In the genomic region with DNA sequence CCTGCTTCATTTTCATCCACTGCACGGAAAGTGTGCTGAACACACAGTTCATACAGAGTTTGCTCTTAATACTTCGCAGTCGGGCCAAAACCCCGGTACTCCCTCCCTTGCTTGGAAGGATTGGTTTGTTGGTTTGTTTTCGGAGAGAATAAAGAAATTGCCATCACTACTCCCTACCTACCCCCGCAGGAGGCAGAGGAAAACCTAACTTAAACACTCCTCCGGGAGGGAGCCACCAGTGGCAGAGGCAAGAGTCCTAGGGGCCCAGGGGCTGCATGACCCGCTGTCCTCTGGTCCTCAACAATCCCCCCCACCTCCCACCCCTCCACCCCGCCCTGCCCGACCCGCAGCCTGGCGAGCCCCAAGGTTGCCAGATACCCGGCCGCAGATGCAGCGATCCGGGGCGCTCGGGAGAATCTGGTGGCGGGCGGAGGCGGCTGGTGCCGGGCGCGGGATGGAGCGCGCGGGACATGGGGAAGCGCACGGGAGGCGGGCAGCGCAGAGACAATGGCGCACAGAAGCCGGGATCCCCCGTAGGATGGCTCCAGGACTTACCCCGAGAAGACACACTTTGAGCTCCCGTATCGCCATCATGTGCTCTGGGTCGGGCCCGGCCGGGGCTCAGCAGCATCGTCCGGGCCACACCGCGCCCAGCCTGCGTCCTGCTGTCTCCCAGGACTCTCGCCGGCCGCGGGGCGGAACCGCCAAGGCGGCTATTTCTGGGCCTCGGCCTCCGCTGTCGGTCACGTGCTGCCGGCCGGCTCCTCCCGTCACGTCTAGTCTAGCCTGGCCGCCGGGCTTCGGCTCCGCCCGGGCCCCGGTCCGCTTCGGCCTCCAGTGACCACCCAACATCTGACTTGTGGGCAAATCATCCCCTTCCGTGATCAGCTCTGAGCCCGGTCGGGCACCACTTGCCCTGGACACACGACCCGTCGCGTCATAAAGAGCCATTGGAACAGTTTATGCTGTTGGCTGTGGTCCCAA, we compare ENCODE assay signal across 8 mouse cellular contexts. TPM values are rescaled to one million over a fixed set of nuclear protein-coding genes. Genes with fewer than 3 reads are reported as not detected.
DNase-seq lines count a peak whose midpoint lies in the region; ATAC-seq and TF ChIP-seq lines count a peak whose summit lies in the region.

Gene Rab31 (minus strand): TSS at position 802 of the 984 bp plus-strand sequence.

- intact Hi-C loops in left cerebral cortex, postnatal 36 days (cut with DNase I): loop anchor here (5.0 to 10.0 kb wide), 2 partner anchors 65 to 333 kb away; partner anchors contain the start of gene Ndufv2

- ATAC-seq in embryonic facial prominence, embryonic 12.5 days (ENCODE audit: insufficient number of reproducible peaks, insufficient read depth, low FRiP score, low TSS enrichment): peak; percentile 78
- peak; percentile 40 for ATAC-seq in granulocyte monocyte progenitor cell, adult 5-6 weeks (replicated peaks; ENCODE audit: poor library complexity, severe bottlenecking)
- peak; percentile 78 for ATAC-seq in intestine, embryonic 16.5 days
- peak; percentile 46; the same call in 1 of the 2 replicates for ATAC-seq in megakaryocyte-erythroid progenitor cell, adult 5-6 weeks (replicated peaks; ENCODE audit: low FRiP score, low TSS enrichment, poor library complexity, severe bottlenecking)

- WGBS in thymus, adult 2 months: 2% methylated on average over 67 of the region's 75 CpGs
- WGBS in embryonic facial prominence, embryonic 12.5 days: under 1% methylated on average over 75 of the region's 75 CpGs
- WGBS in intestine, embryonic 16.5 days: under 1% methylated on average over 75 of the region's 75 CpGs

- H3K4me3 ChIP-seq in thymus, adult 2 months (ENCODE audit: control insufficient read depth, insufficient read depth, low read length): peak within 1 kb of the TSS; percentile 36
- peak within 1 kb of the TSS; percentile 78 for H3K4me3 ChIP-seq in embryonic facial prominence, embryonic 12.5 days
- H3K4me3 ChIP-seq in intestine, embryonic 16.5 days (ENCODE audit: low read length): peak within 1 kb of the TSS; percentile 78

- no peaks in the 10 kb centered on the region for H3K36me3 ChIP-seq in thymus, adult 2 months (ENCODE audit: control insufficient read depth, insufficient read depth, low read length)
- H3K36me3 ChIP-seq in embryonic facial prominence, embryonic 12.5 days: no peaks in the 10 kb centered on the region
- H3K36me3 ChIP-seq in intestine, embryonic 16.5 days (ENCODE audit: control insufficient read depth, insufficient read depth, low read length): no peaks in the 10 kb centered on the region

- H3K27me3 ChIP-seq in thymus, adult 2 months (ENCODE audit: control insufficient read depth, insufficient read depth, low read length): peaks cover 15% of the 10 kb centered on the region
- no peaks in the 10 kb centered on the region for H3K27me3 ChIP-seq in embryonic facial prominence, embryonic 12.5 days
- H3K27me3 ChIP-seq in intestine, embryonic 16.5 days (replicated peaks; ENCODE audit: control insufficient read depth, insufficient read depth, low read length): no peaks in the 10 kb centered on the region

- TF ChIP-seq CTCF in thymus, adult 2 months (IDR thresholded peaks at IDR 0.05; ENCODE audit: borderline replicate concordance, control insufficient read depth, extremely low read depth, insufficient read depth, low read length, poor library complexity): no peak

- no peak within 1 kb of the TSS for H3K27ac ChIP-seq in thymus, adult 2 months (ENCODE audit: control insufficient read depth, insufficient read depth, low read length)
- H3K27ac ChIP-seq in embryonic facial prominence, embryonic 12.5 days: peak within 1 kb of the TSS; percentile 37; the same call in 1 of the 2 replicates
- peak within 1 kb of the TSS; percentile 70 for H3K27ac ChIP-seq in intestine, embryonic 16.5 days (ENCODE audit: low read length)

- TF ChIP-seq POLR2A in thymus, adult 2 months (IDR thresholded peaks at IDR 0.05; ENCODE audit: control insufficient read depth, extremely low read depth, insufficient read depth, low read length, poor library complexity): no peak

- H3K9ac ChIP-seq in embryonic facial prominence, embryonic 12.5 days: peak within 1 kb of the TSS; percentile 84
- peak within 1 kb of the TSS; percentile 82 for H3K9ac ChIP-seq in intestine, embryonic 16.5 days (ENCODE audit: low read depth, low read length)

- no peaks in the 10 kb centered on the region for H3K9me3 ChIP-seq in embryonic facial prominence, embryonic 12.5 days
- H3K9me3 ChIP-seq in intestine, embryonic 16.5 days (ENCODE audit: control insufficient read depth, low read length): no peaks in the 10 kb centered on the region

- DNase-seq in thymus, adult 2 months: peak; percentile 15
- no peak for DNase-seq in thymus, postnatal 10 days (ENCODE audit: low spot score in 2 of 2)
- DNase-seq in left cerebral cortex, postnatal 36 days (ENCODE audit: low spot score in 2 of 2): peak; percentile 84 to 88
- peak; percentile 70 to 82 for DNase-seq in right cerebral cortex, postnatal 36 days (ENCODE audit: low spot score in 2 of 2)

- peaks cover 7% of the 10 kb centered on the region; the same call in 1 of the 2 replicates for H3K4me1 ChIP-seq in thymus, adult 2 months (replicated peaks; ENCODE audit: control insufficient read depth, insufficient read depth, low read length)
- H3K4me1 ChIP-seq in embryonic facial prominence, embryonic 12.5 days: peaks cover 35% of the 10 kb centered on the region
- peaks cover 25% of the 10 kb centered on the region; the same call in 1 of the 2 replicates for H3K4me1 ChIP-seq in intestine, embryonic 16.5 days (ENCODE audit: control insufficient read depth, insufficient read depth, low read length)

- peak within 1 kb of the TSS; percentile 79 for H3K4me2 ChIP-seq in embryonic facial prominence, embryonic 12.5 days (replicated peaks)
- H3K4me2 ChIP-seq in intestine, embryonic 16.5 days (ENCODE audit: low read depth, low read length): peak within 1 kb of the TSS; percentile 98

RNA-seq across cellular contexts. Expression of gene Rab31, which starts in this region (rescaled TPM):
- 4.8 and 6.5 TPM in 2 replicates for polyA plus RNA-seq in thymus, adult 2 months (2012; rRNA removed)
- polyA plus RNA-seq in embryonic facial prominence, embryonic 12.5 days (2016; fragmentation: Nextera tagmentation; extraction: Ambion mirVana): 66.0 and 66.7 TPM in 2 replicates
- 48.3 and 56.7 TPM in 2 replicates for total RNA-seq in granulocyte monocyte progenitor cell, adult 5-6 weeks (2014; fragmentation: Nextera tagmentation)
- 73.6 and 82.1 TPM in 2 replicates for total RNA-seq in granulocyte monocyte progenitor cell, adult 5-6 weeks (2017)
- 26.8 and 28.0 TPM in 2 replicates for polyA plus RNA-seq in intestine, embryonic 16.5 days (2015; fragmentation: Nextera tagmentation; extraction: Ambion mirVana)
- total RNA-seq in left cerebral cortex, postnatal 36 days (2021): 10 to 100 TPM; 62.7 to 65.7 TPM
- 1.3 and 4.3 TPM in 2 replicates for total RNA-seq in megakaryocyte-erythroid progenitor cell, adult 5-6 weeks (2014; fragmentation: Nextera tagmentation)
- total RNA-seq in megakaryocyte-erythroid progenitor cell, adult 5-6 weeks (2017): 3.4 and 4.4 TPM in 2 replicates

Comparison
In these comparisons a context has a peak if more than half of its experiments do, and no peak if none do; other contexts are left out.
1. RNA of gene Rab31 (total RNA-seq): 48.3 to 82.1 TPM in granulocyte monocyte progenitor cell, adult 5-6 weeks and 62.7 to 65.7 TPM in left cerebral cortex, postnatal 36 days; 1.3 to 4.4 TPM in megakaryocyte-erythroid progenitor cell, adult 5-6 weeks; every median in the first group is over 4 times any median in the second.
2. DNase-seq: peak in thymus, adult 2 months (single experiment), left cerebral cortex, postnatal 36 days (2 of 2) and right cerebral cortex, postnatal 36 days (2 of 2); none in thymus, postnatal 10 days (0 of 2).
3. Peak in every context shown above with its lines, with median percentiles within 50 percentile points of each other: H3K4me3 ChIP-seq and ATAC-seq.